7 mouse cellular contexts compared by ENCODE assay signal in genomic region chrX:94431548-94432375, GRCm38 (mm10).
A peak's percentile ranks its signal among the peaks of the same experiment; 100 is the strongest.
DNase-seq lines count a peak whose midpoint lies in the region; ATAC-seq and TF ChIP-seq lines count a peak whose summit lies in the region.

No protein-coding gene starts in this region.

- no peak overlapping the region for H3K4me2 ChIP-seq in intestine, embryonic 14.5 days (ENCODE audit: low read length)

- peak overlapping the region; percentile 48; the same call in 1 of the 2 replicates for H3K27ac ChIP-seq in layer of hippocampus, adult 2 months
- H3K27ac ChIP-seq in intestine, embryonic 14.5 days (ENCODE audit: low read depth), result no peak overlapping the region

- H3K4me3 ChIP-seq in layer of hippocampus, adult 2 months, result no peak overlapping the region
- H3K4me3 ChIP-seq in intestine, embryonic 14.5 days (ENCODE audit: low read depth, low read length), result no peak overlapping the region

- H3K4me1 ChIP-seq in intestine, embryonic 14.5 days (replicated peaks; ENCODE audit: control insufficient read depth, insufficient read depth, low read length), result no peaks in the 10 kb centered on the region

- no peak overlapping the region for H3K9ac ChIP-seq in intestine, embryonic 14.5 days (ENCODE audit: low read length)

- peak in 1 of 2 experiments; percentile 33 for DNase-seq in layer of hippocampus, adult 2 months (ENCODE audit: low spot score in 2 of 2)
- DNase-seq in layer of hippocampus, adult 9-11 months, result no peak
- peak; percentile 60 for DNase-seq in NIH3T3 (ENCODE audit: low read depth)
- peak; percentile 61 for DNase-seq in embryo, embryonic 10 days (ENCODE audit: low spot score)
- peak; percentile 53 for DNase-seq in intestine, embryonic 14.5 days (ENCODE audit: low spot score)
- peak; percentile 12 for DNase-seq in lung, postnatal 36 days
- no peak for DNase-seq in natural killer cell, adult 2 months (ENCODE audit: low spot score in 2 of 2)

- TF ChIP-seq CTCF in layer of hippocampus, adult 2 months (conservative IDR thresholded peaks at IDR 0.05), result peak; percentile 79

- ATAC-seq in intestine, embryonic 14.5 days (replicated peaks; ENCODE audit: low FRiP score, low TSS enrichment, low read depth), result 0 out of 2 replicates have a peak, but pooled peaks have one; percentile 40

- H3K27me3 ChIP-seq in intestine, embryonic 14.5 days (replicated peaks; ENCODE audit: control insufficient read depth, insufficient read depth, low read length), result 0 out of 2 replicates have a peak, but pooled peaks cover 3% of the 10 kb centered on the region

- H3K9me3 ChIP-seq in intestine, embryonic 14.5 days (ENCODE audit: control insufficient read depth, low read length), result no peaks in the 10 kb centered on the region

- H3K36me3 ChIP-seq in intestine, embryonic 14.5 days (ENCODE audit: control insufficient read depth, insufficient read depth, low read length), result no peaks in the 10 kb centered on the region

- WGBS in intestine, embryonic 14.5 days, result 30% methylated on average over 9 of the region's 9 CpGs

Comparison
In these comparisons a context has a peak if more than half of its experiments do, and no peak if none do; other contexts are left out.
1. DNase-seq: peak in NIH3T3 (single experiment), embryo, embryonic 10 days (single experiment), intestine, embryonic 14.5 days (single experiment) and lung, postnatal 36 days (single experiment); none in layer of hippocampus, adult 9-11 months (single experiment) and natural killer cell, adult 2 months (0 of 2).